Mouse (Mus musculus): ENCODE measurements around the gene Stk33. TPM values are rescaled to one million over a fixed set of nuclear protein-coding genes. Genes with fewer than 3 reads are reported as not detected.

Gene Stk33
- polyA plus RNA-seq, 1 experiment from 2014 or later = 0.61 TPM

GRCm38 (mm10) chr7:109234476-109234875 lies 204.4 kb downstream of the Stk33 start:
- no peak for TF ChIP-seq CTCF (IDR thresholded peaks at IDR 0.05; ENCODE audit: low read depth)
- H3K9me3 ChIP-seq (ENCODE audit: low read depth, low read length) = no peaks in the 10 kb centered on the region
- whole genome bisulfite sequencing = 46% methylated on average over 5 of the region's 5 CpGs
- H3K4me2 ChIP-seq = no peak overlapping the region
- DNase-seq (no peak), ATAC-seq (ENCODE audit: insufficient read depth) (no peak)
- H3K27ac ChIP-seq (ENCODE audit: low read depth) = no peak overlapping the region
- no peaks in the 10 kb centered on the region for H3K36me3 ChIP-seq (ENCODE audit: insufficient read depth)
- no peak overlapping the region for H3K4me3 ChIP-seq (ENCODE audit: low read depth, low read length)
- H3K4me1 ChIP-seq (ENCODE audit: insufficient read depth) = no peaks in the 10 kb centered on the region
- no peak overlapping the region for H3K9ac ChIP-seq
- H3K27me3 ChIP-seq (ENCODE audit: insufficient read depth, low read length) = no peaks in the 10 kb centered on the region

GRCm38 (mm10) chr7:109231881-109232321 lies 207.0 kb downstream of the Stk33 start:
- Histone ChIP-seq H3K36me3 (ENCODE audit: insufficient read depth) (no peaks in the 10 kb centered on the region), H3K9me3 (ENCODE audit: low read depth, low read length) (no peaks in the 10 kb centered on the region), H3K4me1 (ENCODE audit: insufficient read depth) (no peaks in the 10 kb centered on the region), H3K4me2 (no peak overlapping the region), H3K4me3 (ENCODE audit: low read depth, low read length) (no peak overlapping the region), H3K9ac (no peak overlapping the region), H3K27ac (ENCODE audit: low read depth) (no peak overlapping the region), H3K27me3 (ENCODE audit: insufficient read depth, low read length) (no peaks in the 10 kb centered on the region)
- no peak for ATAC-seq (ENCODE audit: insufficient read depth)
- TF ChIP-seq CTCF (IDR thresholded peaks at IDR 0.05; ENCODE audit: low read depth) = no peak
- no peak for DNase-seq
- WGBS = 61% methylated on average over 11 of the region's 11 CpGs

DNA sequence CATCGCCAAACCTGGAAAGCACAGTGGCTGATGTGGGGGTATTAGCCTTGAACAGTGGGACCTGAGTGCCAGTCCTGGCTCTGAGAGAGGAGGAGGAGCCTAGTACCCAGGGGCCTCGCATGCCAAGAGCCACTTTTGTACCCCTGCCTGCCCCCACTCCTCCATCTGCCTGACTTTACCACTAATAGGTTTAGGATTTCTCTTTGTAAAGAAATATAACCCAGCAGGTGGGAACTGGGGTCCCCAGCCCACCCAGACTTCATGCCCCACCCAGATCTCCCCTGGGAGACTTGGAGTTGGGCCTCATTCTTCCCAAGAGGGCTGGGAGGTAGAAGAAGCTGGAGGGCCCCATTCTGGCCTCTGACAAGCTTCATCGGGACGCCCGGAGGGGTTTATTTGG lies 207.6 kb downstream of the Stk33 start:
- Histone ChIP-seq H3K27me3 (ENCODE audit: insufficient read depth, low read length) (no peaks in the 10 kb centered on the region), H3K9me3 (ENCODE audit: low read depth, low read length) (no peaks in the 10 kb centered on the region), H3K27ac (ENCODE audit: low read depth) (no peak overlapping the region), H3K9ac (no peak overlapping the region), H3K4me2 (no peak overlapping the region), H3K4me1 (ENCODE audit: insufficient read depth) (no peaks in the 10 kb centered on the region), H3K4me3 (ENCODE audit: low read depth, low read length) (no peak overlapping the region), H3K36me3 (ENCODE audit: insufficient read depth) (no peaks in the 10 kb centered on the region)
- ATAC-seq (ENCODE audit: insufficient read depth) = 0 out of 2 replicates have a peak, but pooled peaks have one; percentile 8
- TF ChIP-seq CTCF (IDR thresholded peaks at IDR 0.05; ENCODE audit: low read depth) = no peak
- WGBS = 77% methylated on average over 5 of the region's 5 CpGs
- no peak for DNase-seq

GRCm38 (mm10) chr7:109230806-109231205 lies 208.1 kb downstream of the Stk33 start:
- Histone ChIP-seq H3K4me2 (no peak overlapping the region), H3K27ac (ENCODE audit: low read depth) (no peak overlapping the region), H3K27me3 (ENCODE audit: insufficient read depth, low read length) (no peaks in the 10 kb centered on the region), H3K9me3 (ENCODE audit: low read depth, low read length) (no peaks in the 10 kb centered on the region), H3K4me3 (ENCODE audit: low read depth, low read length) (no peak overlapping the region), H3K36me3 (ENCODE audit: insufficient read depth) (no peaks in the 10 kb centered on the region), H3K4me1 (ENCODE audit: insufficient read depth) (no peaks in the 10 kb centered on the region), H3K9ac (no peak overlapping the region)
- ATAC-seq (ENCODE audit: insufficient read depth) (peak; percentile 66; the same call in 1 of the 2 replicates), DNase-seq (peak; percentile 81)
- WGBS = 15% methylated on average over 2 of the region's 2 CpGs
- TF ChIP-seq CTCF (IDR thresholded peaks at IDR 0.05; ENCODE audit: low read depth) = peak; percentile 81

Other genes starting within 250 kb of the Stk33 start
- 0.04 and 0.05 TPM in 2 replicates for gene Trim66, start 69.1 kb upstream of the Stk33 start, polyA plus RNA-seq (2014; fragmentation: Nextera tagmentation; extraction: Ambion mirVana)
- 157 and 166 TPM in 2 replicates for gene Rpl27a, start 80.1 kb upstream of the Stk33 start, polyA plus RNA-seq (2014; fragmentation: Nextera tagmentation; extraction: Ambion mirVana)